Mouse (Mus musculus): Measurements from ENCODE around the gene Usp47. TPM values are rescaled to one million over a fixed set of nuclear protein-coding genes. Genes with fewer than 3 reads are reported as not detected.

Gene Usp47
- polyA plus RNA-seq, 1 experiment from 2014 or later, result 91.3 TPM

Other genes starting within 250 kb of the Usp47 start
- gene Galnt18, start 243.5 kb upstream of the Usp47 start, polyA plus RNA-seq (2015; fragmentation: Nextera tagmentation; extraction: Ambion mirVana), result 10.2 and 10.4 TPM in 2 replicates
- 22.3 and 25.9 TPM in 2 replicates for gene Dkk3, start 135.6 kb downstream of the Usp47 start, polyA plus RNA-seq (2015; fragmentation: Nextera tagmentation; extraction: Ambion mirVana)
- 5.9 and 7.0 TPM in 2 replicates for gene Mical2, start 202.4 kb downstream of the Usp47 start, polyA plus RNA-seq (2015; fragmentation: Nextera tagmentation; extraction: Ambion mirVana)